In the genomic region with DNA sequence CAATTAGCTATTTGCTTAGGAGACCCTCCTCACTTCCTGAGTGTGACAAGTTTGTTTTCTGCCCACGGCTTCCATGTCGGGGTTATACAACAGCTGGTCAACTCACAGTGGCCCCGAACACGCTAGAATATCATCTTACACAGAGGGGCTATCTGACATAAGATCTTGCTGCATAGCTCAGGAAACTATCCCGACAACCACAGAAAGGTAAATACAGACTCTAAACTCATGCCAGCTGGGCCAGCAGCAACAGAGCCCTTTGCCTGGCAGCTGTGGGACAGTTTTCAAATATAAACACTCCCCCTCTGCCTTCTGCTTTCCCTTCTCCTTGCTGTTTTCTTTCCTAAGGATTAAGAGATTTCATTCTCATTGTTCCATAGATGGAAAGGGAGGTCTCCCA, we compare ENCODE assay signal across 24 mouse cellular contexts.
A peak's percentile ranks its signal among the peaks of the same experiment; 100 is the strongest.
DNase-seq lines count a peak whose midpoint lies in the region; ATAC-seq lines count a peak whose summit lies in the region.
"Had no signal": no experiment of that assay in that cellular context is flagged by ENCODE, and none has a peak within 500 bp of the region (broad histone marks: within the 10 kb centered on the region; RNA-seq: fewer than 3 reads in every experiment).

No protein-coding gene starts in this region.

- no peaks in the 10 kb centered on the region for H3K27me3 ChIP-seq in hindbrain, embryonic 10.5 days (ENCODE audit: insufficient read depth, poor library complexity, severe bottlenecking)
- no peaks in the 10 kb centered on the region for H3K27me3 ChIP-seq in hindbrain, embryonic 11.5 days (ENCODE audit: control insufficient read depth, insufficient read depth, low read length)
- no peaks in the 10 kb centered on the region for H3K27me3 ChIP-seq in lung, embryonic 16.5 days (ENCODE audit: control insufficient read depth, insufficient read depth, low read depth, low read length)
- no peaks in the 10 kb centered on the region for H3K27me3 ChIP-seq in embryonic facial prominence, embryonic 13.5 days
- no peaks in the 10 kb centered on the region for H3K27me3 ChIP-seq in stomach, embryonic 16.5 days (ENCODE audit: control insufficient read depth, insufficient read depth, low read length)
- H3K27me3 ChIP-seq: hindbrain, embryonic 12.5 days; neural tube, embryonic 12.5 days had no signal

- peak; percentile 28 for DNase-seq in hindbrain, embryonic 10.5 days (ENCODE audit: low spot score)
- DNase-seq in hindbrain, embryonic 11.5 days (ENCODE audit: low spot score) = no peak
- no peak for DNase-seq in lung, postnatal 25 days (ENCODE audit: low spot score)
- no peak for DNase-seq in left cerebral cortex, postnatal 25 days (ENCODE audit: low spot score in 2 of 2)
- no peak for DNase-seq in right cerebral cortex, postnatal 25 days
- DNase-seq: adrenal gland, postnatal 36 days; cerebellum, adult 11-12 months; cerebellum, postnatal 14 days; gastrocnemius, postnatal 25 days; kidney, adult 9 months; layer of hippocampus, postnatal 36 days; lung, adult 18-20 months; right cerebral cortex, adult 18-20 months; thymus, adult 18-20 months had no signal

- H3K27ac ChIP-seq in hindbrain, embryonic 10.5 days = peak overlapping the region; percentile 53; the same call in 1 of the 2 replicates
- no peak overlapping the region for H3K27ac ChIP-seq in hindbrain, embryonic 11.5 days (ENCODE audit: low read depth, low read length)
- 0 out of 2 replicates have a peak overlapping the region, but pooled peaks have one; percentile 10 for H3K27ac ChIP-seq in lung, embryonic 16.5 days (ENCODE audit: low read length)
- no peak overlapping the region; the same call in 1 of the 2 replicates for H3K27ac ChIP-seq in embryonic facial prominence, embryonic 13.5 days
- 0 out of 2 replicates have a peak overlapping the region, but pooled peaks have one; percentile 14 for H3K27ac ChIP-seq in stomach, embryonic 16.5 days (ENCODE audit: low read length)
- H3K27ac ChIP-seq: hindbrain, embryonic 12.5 days; layer of hippocampus, adult 2 months; macrophage; neural tube, embryonic 12.5 days had no signal

- no peak for ATAC-seq in hindbrain, embryonic 11.5 days (ENCODE audit: low FRiP score)
- no peak for ATAC-seq in lung, embryonic 16.5 days (ENCODE audit: low read depth)
- ATAC-seq in embryonic facial prominence, embryonic 13.5 days (ENCODE audit: insufficient number of reproducible peaks, insufficient read depth, low FRiP score, low TSS enrichment, low read depth) = 0 out of 2 replicates have a peak, but pooled peaks have one; percentile 52
- ATAC-seq in stomach, embryonic 16.5 days (ENCODE audit: insufficient read depth, low FRiP score) = no peak
- ATAC-seq: forebrain, embryonic 14.5 days had no signal

- H3K9ac ChIP-seq in hindbrain, embryonic 11.5 days (ENCODE audit: low read depth, low read length) = no peak overlapping the region
- H3K9ac ChIP-seq in lung, embryonic 16.5 days (ENCODE audit: low read length) = no peak overlapping the region
- H3K9ac ChIP-seq in embryonic facial prominence, embryonic 13.5 days = no peak overlapping the region
- H3K9ac ChIP-seq in stomach, embryonic 16.5 days (ENCODE audit: low read length) = no peak overlapping the region
- H3K9ac ChIP-seq: hindbrain, embryonic 12.5 days; neural tube, embryonic 12.5 days had no signal

- 55% methylated on average over 5 of the region's 5 CpGs for WGBS in hindbrain, embryonic 10.5 days
- WGBS in hindbrain, embryonic 11.5 days = 77% methylated on average over 5 of the region's 5 CpGs
- WGBS in lung, embryonic 16.5 days = 15% methylated on average over 5 of the region's 5 CpGs
- WGBS in embryonic facial prominence, embryonic 13.5 days = 13% methylated on average over 5 of the region's 5 CpGs
- 20% methylated on average over 5 of the region's 5 CpGs for WGBS in stomach, embryonic 16.5 days

- intact Hi-C loops in left cerebral cortex, postnatal 25 days (cut with DNase I) = no loop called here

- no peaks in the 10 kb centered on the region for H3K9me3 ChIP-seq in hindbrain, embryonic 10.5 days
- H3K9me3 ChIP-seq in hindbrain, embryonic 11.5 days (ENCODE audit: control insufficient read depth, low read length) = no peaks in the 10 kb centered on the region
- no peaks in the 10 kb centered on the region for H3K9me3 ChIP-seq in lung, embryonic 16.5 days (ENCODE audit: control insufficient read depth, low read length)
- H3K9me3 ChIP-seq in embryonic facial prominence, embryonic 13.5 days = no peaks in the 10 kb centered on the region
- H3K9me3 ChIP-seq in stomach, embryonic 16.5 days (replicated peaks; ENCODE audit: control insufficient read depth, low read length) = no peaks in the 10 kb centered on the region
- H3K9me3 ChIP-seq: hindbrain, embryonic 12.5 days; neural tube, embryonic 12.5 days had no signal

- H3K4me1 ChIP-seq in hindbrain, embryonic 10.5 days (replicated peaks) = peaks cover 4% of the 10 kb centered on the region; the same call in 1 of the 2 replicates
- no peaks in the 10 kb centered on the region for H3K4me1 ChIP-seq in hindbrain, embryonic 11.5 days (replicated peaks; ENCODE audit: control insufficient read depth, insufficient read depth, low read length)
- 0 out of 2 replicates have a peak, but pooled peaks cover 3% of the 10 kb centered on the region for H3K4me1 ChIP-seq in lung, embryonic 16.5 days (replicated peaks; ENCODE audit: control insufficient read depth, insufficient read depth, low read length)
- H3K4me1 ChIP-seq in embryonic facial prominence, embryonic 13.5 days = peaks cover 7% of the 10 kb centered on the region; the same call in 1 of the 2 replicates
- H3K4me1 ChIP-seq in stomach, embryonic 16.5 days (ENCODE audit: control insufficient read depth, insufficient read depth, low read length) = peaks cover 3% of the 10 kb centered on the region; the same call in 1 of the 2 replicates
- H3K4me1 ChIP-seq: hindbrain, embryonic 12.5 days; neural tube, embryonic 12.5 days had no signal

- no peaks in the 10 kb centered on the region for H3K36me3 ChIP-seq in hindbrain, embryonic 10.5 days
- no peaks in the 10 kb centered on the region for H3K36me3 ChIP-seq in hindbrain, embryonic 11.5 days (ENCODE audit: control insufficient read depth, insufficient read depth, low read length)
- H3K36me3 ChIP-seq in lung, embryonic 16.5 days (ENCODE audit: control insufficient read depth, insufficient read depth, low read length) = no peaks in the 10 kb centered on the region
- no peaks in the 10 kb centered on the region for H3K36me3 ChIP-seq in embryonic facial prominence, embryonic 13.5 days
- no peaks in the 10 kb centered on the region for H3K36me3 ChIP-seq in stomach, embryonic 16.5 days (ENCODE audit: control insufficient read depth, insufficient read depth, low read length)
- H3K36me3 ChIP-seq: hindbrain, embryonic 12.5 days; neural tube, embryonic 12.5 days had no signal

- H3K4me3 ChIP-seq in hindbrain, embryonic 10.5 days = no peak overlapping the region
- H3K4me3 ChIP-seq in hindbrain, embryonic 11.5 days (ENCODE audit: low read depth, low read length) = no peak overlapping the region
- H3K4me3 ChIP-seq in lung, embryonic 16.5 days (ENCODE audit: low read length) = no peak overlapping the region
- no peak overlapping the region for H3K4me3 ChIP-seq in embryonic facial prominence, embryonic 13.5 days
- no peak overlapping the region for H3K4me3 ChIP-seq in stomach, embryonic 16.5 days (replicated peaks; ENCODE audit: low read length)
- H3K4me3 ChIP-seq: hindbrain, embryonic 12.5 days; layer of hippocampus, adult 2 months; neural tube, embryonic 12.5 days had no signal

- no peak overlapping the region for H3K4me2 ChIP-seq in hindbrain, embryonic 11.5 days (replicated peaks; ENCODE audit: low read depth, low read length)
- H3K4me2 ChIP-seq in lung, embryonic 16.5 days (ENCODE audit: low read depth, low read length) = no peak overlapping the region
- no peak overlapping the region for H3K4me2 ChIP-seq in embryonic facial prominence, embryonic 13.5 days
- H3K4me2 ChIP-seq in stomach, embryonic 16.5 days (ENCODE audit: low read depth, low read length) = no peak overlapping the region
- H3K4me2 ChIP-seq: hindbrain, embryonic 12.5 days; liver, embryonic 11.5 days; midbrain, embryonic 11.5 days; neural tube, embryonic 12.5 days had no signal

Comparison
In these comparisons a context has a peak if more than half of its experiments do, and no peak if none do; other contexts are left out.
1. H3K27ac ChIP-seq: peak in hindbrain, embryonic 10.5 days (single experiment), lung, embryonic 16.5 days (single experiment) and stomach, embryonic 16.5 days (single experiment); none in hindbrain, embryonic 11.5 days (single experiment) and embryonic facial prominence, embryonic 13.5 days (single experiment).